Mouse (Mus musculus) intestine, postnatal 0 days (tissue): ENCODE results near the gene Ccm2. TPM values are rescaled to one million over a fixed set of nuclear protein-coding genes. Genes with fewer than 3 reads are reported as not detected.

Source experiments
- ATAC-seq: fragments of 200-750 bp; cut with Nextera tagmentation; 2 replicates; pipeline ENCODE4 v1.8.0; 2017; ENCODE audit warnings: mild to moderate bottlenecking, moderate TSS enrichment, moderate library complexity
- H3K27ac ChIP-seq: fragments of 300-500 bp; sonication (generic); 2 replicates; pipeline ENCODE4 v1.5.1; 2014; ENCODE audit warnings: mild to moderate bottlenecking, low read depth, low read length, moderate library complexity
- H3K27me3 ChIP-seq: fragments of 300-500 bp; sonication (generic); replicated peaks from 2 replicates; pipeline ENCODE4 v1.6.1; 2014; ENCODE audit warnings: low read length, mixed read lengths; ENCODE audit not compliant: control insufficient read depth, insufficient read depth
- H3K36me3 ChIP-seq: fragments of 300-500 bp; sonication (generic); 2 replicates; pipeline ENCODE4 v1.6.1; 2014; ENCODE audit warnings: mild to moderate bottlenecking, moderate library complexity; ENCODE audit not compliant: control insufficient read depth, insufficient read depth
- H3K4me1 ChIP-seq: fragments of 300-500 bp; sonication (generic); replicated peaks from 2 replicates; pipeline ENCODE4 v1.6.1; 2014; ENCODE audit warnings: antibody characterized with exemption, low read length, mixed read lengths; ENCODE audit not compliant: control insufficient read depth, insufficient read depth
- H3K4me2 ChIP-seq: fragments of 300-500 bp; sonication (generic); replicated peaks from 2 replicates; pipeline ENCODE4 v1.6.1; 2014; ENCODE audit warnings: low read depth, mild to moderate bottlenecking, moderate library complexity
- H3K4me3 ChIP-seq: fragments of 300-500 bp; sonication (generic); 2 replicates; pipeline ENCODE4 v1.5.1; 2014; ENCODE audit warnings: low read depth, low read length
- H3K9ac ChIP-seq: fragments of 300-500 bp; sonication (generic); 2 replicates; pipeline ENCODE4 v1.6.1; 2014; ENCODE audit warnings: mild to moderate bottlenecking, low read depth, low read length
- H3K9me3 ChIP-seq: fragments of 300-500 bp; sonication (generic); 2 replicates; pipeline ENCODE4 v1.6.1; 2016; ENCODE audit warnings: mixed run types; ENCODE audit not compliant: control insufficient read depth
- CTCF ChIP-seq: sonication (generic); IDR thresholded peaks from 2 replicates; pipeline ENCODE4 v1.5.1; 2016; ENCODE audit warnings: low read depth, mild to moderate bottlenecking, control low read depth, antibody characterized with exemption, moderate library complexity
- WGBS: fragments of 180-500 bp; shearing (Covaris S2); extraction: QIAGEN DNeasy Blood & Tissue Kit; methylation state at CpG from one replicate; pipeline ENCODE4 v1.1.7; 2014; 5-methylcytosine and 5-hydroxymethylcytosine counted together
- polyA plus RNA-seq: library from polyadenylated mRNA; unstranded; fragments of >200 nt; fragmentation: Nextera tagmentation; extraction: Ambion mirVana; gene quantifications from 2 replicates; pipeline ENCODE4 v1.2.1, GENCODE M21; 2015

The Ccm2 gene
- polyA plus RNA-seq, 1 experiment from 2014 or later = 37.2 TPM

- Histone ChIP-seq H3K4me3 (no peak overlapping the region), H3K27me3 (0 out of 2 replicates have a peak, but pooled peaks cover 3% of the 10 kb centered on the region), H3K9me3 (no peaks in the 10 kb centered on the region), H3K4me2 (no peak overlapping the region; the same call in 1 of the 2 replicates), H3K36me3 (peaks cover 50% of the 10 kb centered on the region), H3K4me1 (no peaks in the 10 kb centered on the region), H3K27ac (no peak overlapping the region), H3K9ac (no peak overlapping the region)
- no peak for TF ChIP-seq CTCF
- ATAC-seq = no peak
- WGBS = 61% methylated on average over 19 of the region's 19 CpGs
Measured at GRCm38 (mm10) chr11:6598191-6598889, 51.7 kb downstream of the Ccm2 start.

GRCm38 (mm10) chr11:6599011-6599681, 52.5 kb downstream of the Ccm2 start:
- WGBS = 36% methylated on average over 27 of the region's 27 CpGs
- Histone ChIP-seq H3K27me3 (0 out of 2 replicates have a peak, but pooled peaks cover 3% of the 10 kb centered on the region), H3K27ac (no peak overlapping the region), H3K9me3 (no peaks in the 10 kb centered on the region), H3K9ac (no peak overlapping the region), H3K4me1 (peaks cover 6% of the 10 kb centered on the region; the same call in 1 of the 2 replicates), H3K36me3 (peaks cover 42% of the 10 kb centered on the region), H3K4me3 (no peak overlapping the region), H3K4me2 (no peak overlapping the region; the same call in 1 of the 2 replicates)
- TF ChIP-seq CTCF = no peak
- no peak for ATAC-seq

GRCm38 (mm10) chr11:6599831-6600230, 53.1 kb downstream of the Ccm2 start:
- H3K4me1 ChIP-seq = peaks cover 6% of the 10 kb centered on the region; the same call in 1 of the 2 replicates
- H3K4me3 ChIP-seq = no peak overlapping the region
- no peak overlapping the region for H3K9ac ChIP-seq
- H3K4me2 ChIP-seq = no peak overlapping the region
- H3K9me3 ChIP-seq = no peaks in the 10 kb centered on the region
- no peak for TF ChIP-seq CTCF
- no peak for ATAC-seq
- peaks cover 35% of the 10 kb centered on the region for H3K36me3 ChIP-seq
- 90% methylated on average over 6 of the region's 6 CpGs for WGBS
- H3K27ac ChIP-seq = no peak overlapping the region
- H3K27me3 ChIP-seq = peaks cover 9% of the 10 kb centered on the region

GRCm38 (mm10) chr11:6600284-6600944, 53.7 kb downstream of the Ccm2 start:
- Histone ChIP-seq H3K4me2 (no peak overlapping the region), H3K4me1 (peaks cover 6% of the 10 kb centered on the region; the same call in 1 of the 2 replicates), H3K27me3 (peaks cover 15% of the 10 kb centered on the region), H3K36me3 (peaks cover 33% of the 10 kb centered on the region), H3K4me3 (no peak overlapping the region), H3K9me3 (no peaks in the 10 kb centered on the region), H3K27ac (no peak overlapping the region), H3K9ac (no peak overlapping the region)
- no peak for ATAC-seq
- TF ChIP-seq CTCF = no peak
- 78% methylated on average over 8 of the region's 8 CpGs for WGBS

GRCm38 (mm10) chr11:6601649-6602480, 55.2 kb downstream of the Ccm2 start:
- no peak overlapping the region for H3K4me2 ChIP-seq
- peaks cover 6% of the 10 kb centered on the region; the same call in 1 of the 2 replicates for H3K4me1 ChIP-seq
- no peak overlapping the region for H3K4me3 ChIP-seq
- H3K27me3 ChIP-seq = peaks cover 25% of the 10 kb centered on the region
- H3K9me3 ChIP-seq = no peaks in the 10 kb centered on the region
- H3K36me3 ChIP-seq = peaks cover 19% of the 10 kb centered on the region
- no peak overlapping the region for H3K9ac ChIP-seq
- no peak overlapping the region for H3K27ac ChIP-seq
- 68% methylated on average over 20 of the region's 20 CpGs for WGBS
- no peak for TF ChIP-seq CTCF
- no peak for ATAC-seq
